Mouse (Mus musculus) heart, postnatal 0 days (tissue): ENCODE data around the gene Neb. TPM values are rescaled to one million over a fixed set of nuclear protein-coding genes. Genes with fewer than 3 reads are reported as not detected.

Experiments used
- ATAC-seq: fragments of 200-750 bp; cut with Nextera tagmentation; 2 replicates; pipeline ENCODE4 v1.8.0; 2017; ENCODE audit warnings: low read depth, moderate number of reproducible peaks, moderate library complexity; ENCODE audit not compliant: insufficient read depth
- DNase-seq: peaks from one replicate; pipeline ENCODE4 v3.0.0-alpha.2; 2016; ENCODE audit warnings: low spot score
- H3K27ac ChIP-seq: fragments of 300-500 bp; sonication (generic); 2 replicates; pipeline ENCODE4 v1.5.1; 2014; ENCODE audit warnings: low read depth, mild to moderate bottlenecking
- H3K27me3 ChIP-seq: fragments of 300-500 bp; sonication (generic); 2 replicates; pipeline ENCODE4 v1.6.1; 2014; ENCODE audit warnings: low read length, mixed read lengths; ENCODE audit not compliant: control insufficient read depth, insufficient read depth
- H3K36me3 ChIP-seq: fragments of 300-500 bp; sonication (generic); replicated peaks from 2 replicates; pipeline ENCODE4 v1.6.1; 2014; ENCODE audit warnings: low read length, mixed read lengths; ENCODE audit not compliant: control insufficient read depth, insufficient read depth
- H3K4me1 ChIP-seq: fragments of 300-500 bp; sonication (generic); 2 replicates; pipeline ENCODE4 v1.6.1; 2014; ENCODE audit warnings: antibody characterized with exemption; ENCODE audit not compliant: control insufficient read depth, insufficient read depth
- H3K4me2 ChIP-seq: fragments of 300-500 bp; sonication (generic); 2 replicates; pipeline ENCODE4 v1.6.1; 2014; ENCODE audit warnings: low read depth, mild to moderate bottlenecking, low read length, moderate library complexity
- H3K4me3 ChIP-seq: fragments of 300-500 bp; sonication (generic); 2 replicates; pipeline ENCODE4 v1.5.1; 2014; ENCODE audit warnings: low read depth, low read length
- H3K9ac ChIP-seq: fragments of 300-500 bp; sonication (generic); replicated peaks from 2 replicates; pipeline ENCODE4 v1.6.1; 2014; ENCODE audit warnings: low read depth, low read length, mixed read lengths
- H3K9me3 ChIP-seq: fragments of 300-500 bp; sonication (generic); replicated peaks from 2 replicates; pipeline ENCODE4 v1.6.1; 2016; ENCODE audit warnings: low read length; ENCODE audit not compliant: control insufficient read depth
- CTCF ChIP-seq: IDR thresholded peaks from 2 replicates; pipeline ENCODE4 v1.5.1; 2016; ENCODE audit warnings: antibody characterized with exemption, control low read depth, low read depth
- EP300 ChIP-seq: IDR thresholded peaks from 2 replicates; pipeline ENCODE4 v1.6.1; 2016; ENCODE audit warnings: antibody characterized with exemption, low read depth
- WGBS: fragments of 180-500 bp; shearing (Covaris S2); extraction: QIAGEN DNeasy Blood & Tissue Kit; methylation state at CpG from one replicate; pipeline ENCODE4 v1.1.7; 2014; 5-methylcytosine and 5-hydroxymethylcytosine counted together
- polyA plus RNA-seq: library from polyadenylated mRNA; unstranded; fragments of >200 nt; fragmentation: Nextera tagmentation; extraction: Ambion mirVana; gene quantifications from 2 replicates; pipeline ENCODE4 v1.2.1, GENCODE M21; 2015
- total RNA-seq: library from RNA; depleted of rRNA; stranded (reverse); fragments of >200 nt; gene quantifications from 2 replicates; pipeline ENCODE4 v1.2.3, GENCODE M21; 2014; ENCODE audit warnings: low replicate concordance

Neb gene
- total and polyA plus RNA-seq, 2 experiments from 2014 or later = 1.4 to 4.4 TPM

- Histone ChIP-seq H3K9me3 (no peaks in the 10 kb centered on the region), H3K4me1 (peaks cover 28% of the 10 kb centered on the region), H3K36me3 (no peaks in the 10 kb centered on the region), H3K27ac (no peak overlapping the region), H3K27me3 (no peaks in the 10 kb centered on the region), H3K4me3 (no peak overlapping the region), H3K9ac (no peak overlapping the region), H3K4me2 (no peak overlapping the region)
- 50% methylated on average over 6 of the region's 6 CpGs for WGBS
- DNase-seq = no peak
- TF ChIP-seq CTCF = no peak
- TF ChIP-seq EP300 = no peak
- no peak for ATAC-seq
These were observed 5.8 kb downstream of the Neb start for GRCm38 (mm10) chr2:52372480-52372879.

- DNase-seq = no peak
- peaks cover 30% of the 10 kb centered on the region for H3K4me1 ChIP-seq
- no peak overlapping the region for H3K9ac ChIP-seq
- no peaks in the 10 kb centered on the region for H3K36me3 ChIP-seq
- no peaks in the 10 kb centered on the region for H3K27me3 ChIP-seq
- no peak overlapping the region for H3K4me2 ChIP-seq
- no peak for ATAC-seq
- 83% methylated on average over 4 of the region's 4 CpGs for WGBS
- H3K27ac ChIP-seq = no peak overlapping the region
- H3K9me3 ChIP-seq = no peaks in the 10 kb centered on the region
- H3K4me3 ChIP-seq = no peak overlapping the region
- TF ChIP-seq CTCF = no peak
- TF ChIP-seq EP300 = no peak
These were observed 6.2 kb downstream of the Neb start for GRCm38 (mm10) chr2:52372080-52372479.

- 9% methylated on average over 2 of the region's 2 CpGs for WGBS
- DNase-seq (peak; percentile 65), ATAC-seq (peak; percentile 55)
- Histone ChIP-seq H3K27me3 (no peaks in the 10 kb centered on the region), H3K9ac (no peak overlapping the region), H3K4me1 (peaks cover 34% of the 10 kb centered on the region), H3K36me3 (no peaks in the 10 kb centered on the region), H3K9me3 (no peaks in the 10 kb centered on the region), H3K4me2 (no peak overlapping the region), H3K27ac (peak overlapping the region; percentile 61), H3K4me3 (no peak overlapping the region)
- TF ChIP-seq EP300 (no peak), CTCF (no peak)
These were observed 7.2 kb downstream of the Neb start for GRCm38 (mm10) chr2:52371066-52371465.

- Histone ChIP-seq H3K4me3 (no peak overlapping the region), H3K4me2 (no peak overlapping the region), H3K27ac (no peak overlapping the region), H3K27me3 (no peaks in the 10 kb centered on the region), H3K9ac (no peak overlapping the region), H3K9me3 (no peaks in the 10 kb centered on the region), H3K4me1 (peaks cover 34% of the 10 kb centered on the region), H3K36me3 (no peaks in the 10 kb centered on the region)
- DNase-seq (no peak), ATAC-seq (no peak)
- WGBS = 81% methylated on average over 6 of the region's 6 CpGs
- TF ChIP-seq CTCF = no peak
- no peak for TF ChIP-seq EP300
These were observed 8.7 kb downstream of the Neb start for GRCm38 (mm10) chr2:52369622-52370021.

- ATAC-seq = no peak
- H3K9ac ChIP-seq = no peak overlapping the region
- 81% methylated on average over 5 of the region's 5 CpGs for WGBS
- H3K36me3 ChIP-seq = no peaks in the 10 kb centered on the region
- H3K27ac ChIP-seq = peak overlapping the region; percentile 38; the same call in 1 of the 2 replicates
- TF ChIP-seq EP300 = no peak
- TF ChIP-seq CTCF = no peak
- 0 out of 2 replicates have a peak overlapping the region, but pooled peaks have one; percentile 6 for H3K4me3 ChIP-seq
- H3K27me3 ChIP-seq = no peaks in the 10 kb centered on the region
- no peak for DNase-seq
- H3K9me3 ChIP-seq = no peaks in the 10 kb centered on the region
- peak overlapping the region; percentile 36; the same call in 1 of the 2 replicates for H3K4me2 ChIP-seq
- H3K4me1 ChIP-seq = peaks cover 34% of the 10 kb centered on the region
These were observed 10.6 kb downstream of the Neb start for GRCm38 (mm10) chr2:52367665-52368064.

GRCm38 (mm10) chr2:52367248-52367647, 11.0 kb downstream of the Neb start:
- H3K4me3 ChIP-seq = peak overlapping the region; percentile 6; the same call in 1 of the 2 replicates
- H3K36me3 ChIP-seq = no peaks in the 10 kb centered on the region
- H3K9me3 ChIP-seq = no peaks in the 10 kb centered on the region
- H3K27ac ChIP-seq = peak overlapping the region; percentile 38; the same call in 1 of the 2 replicates
- 21% methylated on average over 13 of the region's 13 CpGs for WGBS
- H3K9ac ChIP-seq = no peak overlapping the region
- peak overlapping the region; percentile 36 for H3K4me2 ChIP-seq
- TF ChIP-seq CTCF = no peak
- TF ChIP-seq EP300 = no peak
- H3K27me3 ChIP-seq = no peaks in the 10 kb centered on the region
- ATAC-seq = peak; percentile 15; the same call in 1 of the 2 replicates
- DNase-seq = no peak
- peaks cover 31% of the 10 kb centered on the region for H3K4me1 ChIP-seq
